Mouse (Mus musculus) frontal cortex, adult 2 months (tissue): ENCODE results near the gene Ccnq. TPM values are rescaled to one million over a fixed set of nuclear protein-coding genes. Genes with fewer than 3 reads are reported as not detected.
A peak's percentile ranks its signal among the peaks of the same experiment; 100 is the strongest.

Experiments
- DNase-seq, 2 experiments: peaks; one replicate each; pipeline ENCODE4 v3.0.0; 2022; ENCODE audit warnings: low spot score in 1 of 2; ENCODE audit errors: extremely low spot score in 1 of 2
- polyA plus RNA-seq: library from polyadenylated mRNA; depleted of rRNA; stranded (reverse); fragments of >200 nt; gene quantifications from 2 replicates; pipeline ENCODE4 v1.2.3, GENCODE M21; 2012; rRNA removed

Ccnq gene
- polyA plus RNA-seq, 1 experiment: 34.8 TPM

DNA sequence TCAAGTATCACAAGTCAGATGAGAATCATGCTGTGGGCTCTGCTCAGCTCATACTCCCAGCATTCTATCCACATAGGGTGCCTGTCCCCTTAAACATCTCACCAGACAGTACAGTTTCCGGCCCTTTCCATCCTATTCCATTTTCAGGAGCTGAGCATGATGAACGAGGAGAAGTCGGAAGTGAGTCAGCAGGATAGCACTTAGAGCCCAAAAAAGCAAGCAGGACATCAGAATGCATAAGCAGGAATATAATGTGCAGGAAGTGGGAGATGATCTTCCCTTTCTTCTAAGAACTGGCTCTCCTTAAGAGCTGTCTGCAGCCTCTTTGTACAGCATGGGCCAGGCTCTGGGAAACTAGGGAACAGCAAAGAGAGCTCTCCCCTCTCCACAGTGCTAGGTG, 49.2 kb downstream of the Ccnq start:
- DNase-seq: peak; percentile 33 to 76

Other genes with a start within 250 kb of the Ccnq start
- gene Sebox, start 248.3 kb downstream of the Ccnq start, polyA plus RNA-seq: 3.0 and 3.6 TPM in 2 replicates
- gene Tmem199, start 239.6 kb downstream of the Ccnq start, polyA plus RNA-seq: 51.4 and 56.6 TPM in 2 replicates
- gene Poldip2, start 239.5 kb downstream of the Ccnq start, polyA plus RNA-seq: 107 and 115 TPM in 2 replicates
- gene Tnfaip1, start 215.4 kb downstream of the Ccnq start, polyA plus RNA-seq: 34.2 and 36.1 TPM in 2 replicates
- gene Ift20, start 215.4 kb downstream of the Ccnq start, polyA plus RNA-seq: 103 and 105 TPM in 2 replicates
- gene Tmem97, start 201.0 kb downstream of the Ccnq start, polyA plus RNA-seq: 14.1 and 18.7 TPM in 2 replicates
- gene Nlk, start 54.4 kb downstream of the Ccnq start, polyA plus RNA-seq: 55.9 and 58.6 TPM in 2 replicates
- gene Lyrm9, start 74.9 kb upstream of the Ccnq start, polyA plus RNA-seq: 18.5 and 24.1 TPM in 2 replicates
- 1.0 and 1.1 TPM in 2 replicates for gene Nos2, start 169.1 kb upstream of the Ccnq start, polyA plus RNA-seq
- 15.0 and 17.9 TPM in 2 replicates for gene Lgals9, start 233.2 kb upstream of the Ccnq start, polyA plus RNA-seq